Comparison of ENCODE assay signal across 11 mouse cellular contexts in genomic region chr3:95693821-95694807, GRCm38 (mm10). TPM values are rescaled to one million over a fixed set of nuclear protein-coding genes. Genes with fewer than 3 reads are reported as not detected.
DNase-seq lines count a peak whose midpoint lies in the region; ATAC-seq and TF ChIP-seq lines count a peak whose summit lies in the region.
"Had no signal": no experiment of that assay in that cellular context is flagged by ENCODE, and none has a peak within 500 bp of the region (broad histone marks: within the 10 kb centered on the region; RNA-seq: fewer than 3 reads in every experiment).

No protein-coding gene starts in this region.

- 46% methylated on average over 11 of the region's 11 CpGs for WGBS in heart, embryonic 10.5 days
- WGBS in liver, embryonic 12.5 days (ENCODE audit: insufficient replicate concordance) = 38% methylated on average over 11 of the region's 11 CpGs
- WGBS in hindbrain, embryonic 12.5 days = 54% methylated on average over 11 of the region's 11 CpGs

- no peak overlapping the region for H3ac ChIP-seq in myocyte (ENCODE audit: control insufficient read depth, insufficient read length)

- ATAC-seq in common myeloid progenitor, adult 5-6 weeks (replicated peaks; ENCODE audit: low read depth, poor library complexity, severe bottlenecking) = peak; percentile 45
- ATAC-seq in liver, embryonic 12.5 days = 0 out of 2 replicates have a peak, but pooled peaks have one; percentile 34
- ATAC-seq in hindbrain, embryonic 12.5 days (ENCODE audit: low FRiP score) = no peak
- ATAC-seq: forebrain, embryonic 16.5 days had no signal

- intact Hi-C loops in heart, postnatal 10 days (cut with DNase I) = no loop called here
- intact Hi-C loops in gastrocnemius, postnatal 36 days (cut with DNase I) = no loop called here

- no peak overlapping the region for H3K4me3 ChIP-seq in heart, embryonic 10.5 days
- H3K4me3 ChIP-seq in liver, embryonic 12.5 days = no peak overlapping the region
- no peak overlapping the region for H3K4me3 ChIP-seq in myocyte
- H3K4me3 ChIP-seq in hindbrain, embryonic 12.5 days = no peak overlapping the region
- H3K4me3 ChIP-seq: layer of hippocampus, adult 2 months; midbrain, embryonic 12.5 days had no signal

- no peaks in the 10 kb centered on the region for H3K9me3 ChIP-seq in heart, embryonic 10.5 days
- no peaks in the 10 kb centered on the region for H3K9me3 ChIP-seq in liver, embryonic 12.5 days (replicated peaks)
- no peaks in the 10 kb centered on the region for H3K9me3 ChIP-seq in hindbrain, embryonic 12.5 days (replicated peaks)
- H3K9me3 ChIP-seq: midbrain, embryonic 12.5 days had no signal

- peaks cover 61% of the 10 kb centered on the region for H3K4me1 ChIP-seq in heart, embryonic 10.5 days
- peaks cover 26% of the 10 kb centered on the region for H3K4me1 ChIP-seq in liver, embryonic 12.5 days
- peaks cover 21% of the 10 kb centered on the region for H3K4me1 ChIP-seq in hindbrain, embryonic 12.5 days

- no peaks in the 10 kb centered on the region for H3K36me3 ChIP-seq in heart, embryonic 10.5 days
- H3K36me3 ChIP-seq in liver, embryonic 12.5 days = no peaks in the 10 kb centered on the region
- H3K36me3 ChIP-seq in myocyte (ENCODE audit: control insufficient read depth, insufficient read depth) = no peaks in the 10 kb centered on the region
- H3K36me3 ChIP-seq in hindbrain, embryonic 12.5 days = no peaks in the 10 kb centered on the region
- H3K36me3 ChIP-seq: midbrain, embryonic 12.5 days had no signal

- no peak for DNase-seq in heart, embryonic 10.5 days (ENCODE audit: low spot score)
- DNase-seq in heart, postnatal 10 days = no peak
- no peak for DNase-seq in gastrocnemius, postnatal 36 days
- DNase-seq in urinary bladder, postnatal 14 days (ENCODE audit: low spot score) = no peak

- H3K27ac ChIP-seq in heart, embryonic 10.5 days = peak overlapping the region; percentile 83
- H3K27ac ChIP-seq in liver, embryonic 12.5 days = no peak overlapping the region
- H3K27ac ChIP-seq in hindbrain, embryonic 12.5 days = no peak overlapping the region
- H3K27ac ChIP-seq: layer of hippocampus, adult 2 months; midbrain, embryonic 12.5 days had no signal

- H3K27me3 ChIP-seq in heart, embryonic 10.5 days (ENCODE audit: insufficient read depth, poor library complexity, severe bottlenecking) = no peaks in the 10 kb centered on the region
- no peaks in the 10 kb centered on the region for H3K27me3 ChIP-seq in liver, embryonic 12.5 days (replicated peaks)
- H3K27me3 ChIP-seq in myocyte (ENCODE audit: control insufficient read depth, insufficient read depth, insufficient read length) = no peaks in the 10 kb centered on the region
- no peaks in the 10 kb centered on the region; the same call in 1 of the 2 replicates for H3K27me3 ChIP-seq in hindbrain, embryonic 12.5 days
- H3K27me3 ChIP-seq: midbrain, embryonic 12.5 days had no signal

- no peak overlapping the region for H3K4me2 ChIP-seq in liver, embryonic 12.5 days
- H3K4me2 ChIP-seq in myocyte (ENCODE audit: low read depth) = peak overlapping the region; percentile 70
- no peak overlapping the region for H3K4me2 ChIP-seq in hindbrain, embryonic 12.5 days (replicated peaks)
- H3K4me2 ChIP-seq: midbrain, embryonic 12.5 days had no signal

- H3K9ac ChIP-seq in liver, embryonic 12.5 days = no peak overlapping the region
- no peak overlapping the region for H3K9ac ChIP-seq in hindbrain, embryonic 12.5 days
- H3K9ac ChIP-seq: midbrain, embryonic 12.5 days had no signal

- no peak for TF ChIP-seq POLR2A in myocyte (IDR thresholded peaks at IDR 0.05; ENCODE audit: insufficient read length, low read depth)

- H3K79me2 ChIP-seq in myocyte (ENCODE audit: control insufficient read depth, insufficient read depth) = no peaks in the 10 kb centered on the region

TF ChIP-seq in myocyte, 11 proteins besides CTCF, POLR2A, EP300 and RAD21:
- no peak for TF ChIP-seq USF1 (IDR thresholded peaks at IDR 0.05; ENCODE audit: low read depth)
- TF ChIP-seq TCF3 (IDR thresholded peaks at IDR 0.05; ENCODE audit: insufficient read length, low read depth) = no peak
- no peak for TF ChIP-seq CEBPB (IDR thresholded peaks at IDR 0.05; ENCODE audit: insufficient read depth, poor library complexity, severe bottlenecking)
- TF ChIP-seq MYOG (IDR thresholded peaks at IDR 0.05; ENCODE audit: control insufficient read depth in 1 of 3, insufficient read depth in 1 of 3, insufficient read length in 2 of 3, low read depth in 2 of 3) = no peak
- TF ChIP-seq REST (IDR thresholded peaks at IDR 0.05; ENCODE audit: insufficient read depth, insufficient read length) = no peak
- TF ChIP-seq SRF (IDR thresholded peaks at IDR 0.05; ENCODE audit: control insufficient read depth, insufficient read length, low read depth) = no peak
- TF ChIP-seq TCF12 (IDR thresholded peaks at IDR 0.05; ENCODE audit: insufficient read depth, poor library complexity, severe bottlenecking) = no peak

RNA-seq across cellular contexts. Expression of gene Adamtsl4, which starts 6.4 kb away (rescaled TPM):
- 4.2 and 5.7 TPM in 2 replicates for polyA plus RNA-seq in heart, embryonic 10.5 days (2016; fragmentation: Nextera tagmentation; extraction: Ambion mirVana)
- total RNA-seq in heart, postnatal 10 days (2021) = 10 to 100 TPM; 32.2 to 37.4 TPM
- total RNA-seq in common myeloid progenitor, adult 5-6 weeks (2017) = 0.37 TPM in 1 of 2 replicates, not detected in the other
- 0.30 and 0.35 TPM in 2 replicates for polyA plus RNA-seq in liver, embryonic 12.5 days (2016; fragmentation: Nextera tagmentation; extraction: Ambion mirVana)
- polyA plus RNA-seq in myocyte (2012; fragmentation: generic; extraction: Trizol) = 4.6 TPM
- 0.65 and 1.2 TPM in 2 replicates for polyA plus RNA-seq in hindbrain, embryonic 12.5 days (2016; fragmentation: Nextera tagmentation; extraction: Ambion mirVana)
- total RNA-seq in gastrocnemius, postnatal 36 days (2021) = 10 to 100 TPM; 25.7 to 41.2 TPM

RNA-seq across cellular contexts. Expression of gene Mcl1, which starts 35.5 kb away (rescaled TPM):
- 37.7 and 50.2 TPM in 2 replicates for polyA plus RNA-seq in heart, embryonic 10.5 days (2016; fragmentation: Nextera tagmentation; extraction: Ambion mirVana)
- total RNA-seq in heart, postnatal 10 days (2021) = 100 to 1,000 TPM; 147 to 161 TPM
- 141 and 159 TPM in 2 replicates for total RNA-seq in common myeloid progenitor, adult 5-6 weeks (2017)
- polyA plus RNA-seq in liver, embryonic 12.5 days (2016; fragmentation: Nextera tagmentation; extraction: Ambion mirVana) = 66.5 and 73.8 TPM in 2 replicates
- 51.6 TPM for polyA plus RNA-seq in myocyte (2012; fragmentation: generic; extraction: Trizol)
- polyA plus RNA-seq in hindbrain, embryonic 12.5 days (2016; fragmentation: Nextera tagmentation; extraction: Ambion mirVana) = 86.4 TPM in 2 replicates
- 100 to 1,000 TPM; 109 to 130 TPM for total RNA-seq in gastrocnemius, postnatal 36 days (2021)

RNA-seq across cellular contexts. Expression of gene Ecm1, which starts 45.3 kb away (rescaled TPM):
- 76.8 and 109 TPM in 2 replicates for polyA plus RNA-seq in heart, embryonic 10.5 days (2016; fragmentation: Nextera tagmentation; extraction: Ambion mirVana)
- 10 to 100 TPM; 49.2 to 59.2 TPM for total RNA-seq in heart, postnatal 10 days (2021)
- total RNA-seq in common myeloid progenitor, adult 5-6 weeks (2017) = not detected in 2 replicates
- polyA plus RNA-seq in liver, embryonic 12.5 days (2016; fragmentation: Nextera tagmentation; extraction: Ambion mirVana) = 14.1 and 15.2 TPM in 2 replicates
- 219 TPM for polyA plus RNA-seq in myocyte (2012; fragmentation: generic; extraction: Trizol)
- 12.6 and 13.2 TPM in 2 replicates for polyA plus RNA-seq in hindbrain, embryonic 12.5 days (2016; fragmentation: Nextera tagmentation; extraction: Ambion mirVana)
- 10 to 100 TPM; 14.3 to 28.4 TPM for total RNA-seq in gastrocnemius, postnatal 36 days (2021)
